Mouse (Mus musculus) layer of hippocampus, adult 11-12 months (tissue): ENCODE results near the gene Nobox.

ENCODE experiments used
- DNase-seq: peaks from one replicate; pipeline ENCODE4 v3.0.0; 2022; ENCODE audit warnings: low spot score

Nobox gene

GRCm38 (mm10) chr6:43309454-43309853 lies at the start of gene Nobox:
TSS of gene Nobox (minus strand) at chr6:43309554.
- DNase-seq: no peak

DNA sequence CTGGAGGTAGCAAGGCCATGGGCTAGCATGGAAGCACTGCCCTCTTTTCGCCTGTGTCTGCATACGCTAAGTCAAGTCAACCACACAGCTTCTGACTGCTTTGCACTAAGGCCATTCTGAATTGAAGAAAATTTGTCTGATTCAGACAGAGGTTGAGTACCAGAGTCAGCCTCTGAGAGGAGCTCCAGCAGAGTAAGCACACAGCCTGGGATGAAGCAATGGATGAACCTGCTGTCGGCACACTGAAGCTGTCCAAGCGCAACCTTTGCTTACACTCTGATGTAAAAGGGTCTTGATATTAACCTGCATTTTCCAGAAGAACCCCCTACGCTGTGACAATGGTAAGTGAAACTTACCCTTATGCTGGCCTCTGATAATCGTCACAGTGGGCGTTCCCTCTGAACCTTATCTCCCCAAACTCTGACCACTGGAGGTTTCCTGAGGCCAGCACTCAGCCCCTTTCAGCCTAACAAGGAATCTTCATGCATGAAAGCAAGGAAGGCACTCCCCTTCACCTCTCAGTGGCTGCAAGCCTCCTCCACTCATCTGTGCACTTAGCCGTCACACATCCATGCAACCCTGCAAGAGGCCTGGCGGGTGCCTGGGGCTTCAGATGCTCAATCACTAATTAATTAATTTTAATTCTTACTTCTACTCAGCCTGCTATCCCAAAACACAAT lies 45.3 kb upstream of the Nobox start:
- DNase-seq: no peak

GRCm38 (mm10) chr6:43353446-43353845 lies 44.1 kb upstream of the Nobox start:
- no peak for DNase-seq

DNA sequence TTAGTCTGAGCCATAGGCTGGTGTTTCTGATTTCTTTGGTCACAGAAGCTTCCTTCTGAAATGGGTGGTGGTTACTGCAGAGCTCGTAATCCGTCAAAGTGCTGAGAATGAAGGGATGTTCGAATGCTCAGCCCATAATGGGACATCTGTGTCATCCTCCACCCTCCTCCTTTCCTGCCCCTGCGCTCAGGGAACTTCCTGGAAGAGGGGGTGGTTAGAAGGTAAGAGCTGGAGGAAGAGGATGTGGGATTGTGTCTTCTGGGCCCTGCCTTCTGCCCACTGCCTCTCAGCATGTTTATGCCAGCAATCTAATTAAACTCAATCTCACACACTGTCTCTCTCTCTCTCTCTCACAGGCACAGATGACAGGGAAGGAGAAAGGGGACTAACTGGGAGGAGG lies 39.7 kb upstream of the Nobox start:
- DNase-seq: no peak

DNA sequence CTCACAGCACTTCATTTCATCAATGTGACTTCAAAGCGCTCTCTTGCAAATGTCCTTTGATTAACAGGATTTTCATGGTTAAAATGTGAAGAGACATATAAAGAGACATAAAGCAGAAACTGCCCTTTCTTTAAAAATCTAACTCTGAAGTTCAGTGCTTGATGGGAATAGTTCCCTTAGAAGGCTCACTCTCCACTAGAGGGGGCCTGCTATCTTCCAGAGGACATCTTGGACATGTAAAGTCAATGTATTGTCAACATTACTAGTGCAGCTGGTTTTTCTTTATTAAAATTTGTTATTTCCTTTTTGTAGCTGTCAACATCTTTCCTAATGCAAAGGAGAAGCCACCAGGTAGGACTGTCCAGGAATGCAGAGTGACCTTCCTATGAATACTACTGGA lies 38.3 kb upstream of the Nobox start:
- no peak for DNase-seq

DNA sequence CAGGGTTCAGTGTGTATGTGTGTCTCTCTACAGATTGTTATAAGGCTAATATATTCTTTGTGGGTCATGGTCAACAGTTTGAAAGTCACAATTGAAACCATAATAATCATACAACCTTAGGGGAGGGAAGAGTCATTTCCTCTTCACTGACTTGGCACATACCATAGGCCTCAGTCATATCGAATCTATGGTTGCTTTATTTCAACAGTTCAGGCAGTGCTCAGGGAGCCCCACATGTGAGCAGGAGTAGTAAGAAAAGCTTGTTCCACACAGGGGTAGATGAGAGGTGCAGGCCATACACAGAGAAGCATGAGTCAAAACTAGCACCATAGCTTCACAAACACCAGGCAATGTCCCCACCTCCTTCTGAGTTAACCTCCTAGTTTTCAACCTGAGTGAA lies 33.7 kb upstream of the Nobox start:
- no peak for DNase-seq

- DNase-seq: no peak
These were observed 33.0 kb upstream of the Nobox start for GRCm38 (mm10) chr6:43342386-43342785.

- DNase-seq: no peak
These were observed 29.4 kb upstream of the Nobox start for GRCm38 (mm10) chr6:43338804-43339203.

DNA sequence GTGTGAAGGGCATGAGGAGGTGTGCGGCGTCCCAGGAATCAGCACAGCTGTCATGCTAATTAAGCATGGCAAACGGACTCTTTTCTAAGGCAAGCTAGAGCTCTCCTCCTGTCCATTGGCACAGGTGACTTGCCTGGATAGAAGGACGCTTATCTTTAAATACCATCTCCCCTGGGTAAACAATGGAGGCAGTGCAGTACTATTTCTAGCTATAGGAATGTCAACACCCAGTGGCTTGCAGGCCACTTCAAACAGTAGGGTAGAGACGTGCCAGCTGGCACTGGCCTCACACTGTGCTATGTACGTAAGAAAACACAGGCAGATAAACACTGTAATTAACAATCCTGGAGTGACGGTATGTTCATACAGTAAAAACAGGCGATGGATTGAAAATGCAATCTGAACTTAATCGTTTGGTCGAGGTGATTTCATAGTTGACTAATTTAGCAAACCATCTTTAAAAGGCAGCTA lies 28.2 kb upstream of the Nobox start:
- no peak for DNase-seq

GRCm38 (mm10) chr6:43335619-43336234 lies 26.4 kb upstream of the Nobox start:
- DNase-seq: no peak

GRCm38 (mm10) chr6:43333479-43333878 lies 24.1 kb upstream of the Nobox start:
- no peak for DNase-seq

GRCm38 (mm10) chr6:43312961-43313656 lies 3.8 kb upstream of the Nobox start:
- DNase-seq: no peak

GRCm38 (mm10) chr6:43312546-43312945 lies 3.2 kb upstream of the Nobox start:
- no peak for DNase-seq

DNA sequence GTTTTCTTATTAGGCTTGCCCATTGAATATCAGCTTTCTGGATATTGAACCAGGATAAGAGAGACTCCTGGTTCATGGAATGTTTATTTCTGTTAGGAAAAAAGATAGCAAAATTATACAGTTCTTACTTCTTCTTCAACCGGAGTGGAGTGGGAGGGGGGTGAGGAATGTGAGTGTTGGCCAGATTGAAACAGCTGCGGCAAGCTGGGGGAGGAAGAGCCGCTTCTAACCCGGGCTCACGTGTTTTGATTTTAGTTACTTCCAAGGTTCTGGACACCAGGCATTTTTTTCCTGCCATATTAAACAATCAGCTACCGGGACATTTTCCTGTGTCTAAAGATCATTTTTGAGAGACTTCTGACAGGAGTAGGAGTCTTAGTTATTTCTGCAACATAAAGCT lies 717 bp upstream of the Nobox start:
- no peak for DNase-seq

DNA sequence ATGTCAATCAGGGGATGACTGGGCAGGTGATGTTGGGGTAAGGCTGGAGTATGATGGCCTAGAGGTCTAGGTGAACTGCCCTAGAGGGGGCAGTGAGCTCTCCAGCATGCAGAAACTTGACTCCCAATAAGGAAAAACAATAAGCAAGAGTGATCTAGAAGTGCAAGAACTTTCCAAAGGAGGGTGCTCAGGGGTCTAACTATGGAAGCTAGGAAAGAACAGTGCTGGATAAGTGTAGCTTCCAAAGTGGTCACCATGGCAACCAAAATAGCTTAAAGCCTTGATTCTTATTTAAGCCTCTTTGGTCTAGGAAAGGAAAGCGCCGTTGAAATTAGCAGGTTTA lies 11.9 kb downstream of the Nobox start:
- DNase-seq: no peak

- DNase-seq: peak; percentile 26
These were observed 12.4 kb downstream of the Nobox start for GRCm38 (mm10) chr6:43296798-43297507.

DNA sequence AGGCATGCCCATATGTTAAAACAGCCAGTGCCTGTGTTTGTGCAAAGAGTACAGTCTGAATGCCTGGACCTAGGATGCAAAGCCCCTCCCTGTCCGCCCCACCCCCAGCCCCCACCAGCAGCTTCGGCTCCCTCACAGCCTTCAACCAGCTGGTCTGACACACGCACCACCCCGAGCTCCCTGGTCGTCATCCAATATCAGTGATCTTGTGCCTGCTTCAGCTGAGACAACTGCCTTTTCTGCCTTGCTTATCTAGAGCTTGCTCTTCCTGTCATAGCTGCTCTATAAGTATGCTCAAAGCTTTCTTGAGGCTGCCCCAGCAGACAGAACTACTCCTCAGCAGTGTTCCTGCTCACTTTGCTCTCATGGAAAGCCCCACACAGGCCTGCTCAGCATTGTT lies 13.4 kb downstream of the Nobox start:
- DNase-seq: no peak

GRCm38 (mm10) chr6:43293175-43293574 lies 16.2 kb downstream of the Nobox start:
- DNase-seq: no peak

- DNase-seq: no peak
These were observed 16.8 kb downstream of the Nobox start for GRCm38 (mm10) chr6:43292471-43293076.

DNA sequence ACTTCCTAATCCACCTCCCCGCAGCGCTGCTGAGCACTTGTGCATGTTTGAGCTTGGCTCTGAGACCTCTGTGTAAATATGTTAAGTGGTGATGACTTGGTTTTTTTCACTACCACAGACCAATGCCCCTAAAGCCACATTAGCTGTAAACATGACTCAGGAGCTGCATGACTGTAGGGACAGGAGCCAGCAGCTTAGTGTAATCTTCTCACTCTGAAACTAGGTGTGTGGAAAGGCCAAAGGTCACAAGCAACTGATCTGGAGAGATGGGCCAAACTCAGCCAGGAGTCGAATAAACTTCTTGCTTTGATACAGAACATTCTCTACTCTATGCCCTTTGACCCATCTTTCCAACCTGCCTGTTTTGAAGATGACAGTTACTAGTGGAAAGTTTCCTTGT lies 17.3 kb downstream of the Nobox start:
- DNase-seq: no peak

DNA sequence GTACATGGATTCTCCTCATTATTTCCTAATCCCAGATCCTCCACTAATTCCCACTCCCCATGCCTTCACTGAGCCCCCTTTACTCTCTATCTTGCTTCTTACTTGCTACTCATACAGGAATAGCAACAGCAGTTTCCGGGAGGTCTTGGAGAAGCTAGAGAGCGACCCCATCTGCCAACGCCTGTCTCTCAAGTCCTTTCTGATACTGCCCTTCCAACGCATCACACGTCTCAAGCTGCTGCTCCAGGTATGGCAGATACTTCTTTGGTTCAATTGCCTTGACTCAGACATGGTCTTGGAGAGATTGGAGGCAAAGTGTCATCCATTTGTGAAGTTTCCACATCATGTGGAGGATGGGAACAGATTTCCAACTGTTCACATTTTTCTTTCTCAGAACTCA lies 28.9 kb downstream of the Nobox start:
- no peak for DNase-seq

DNA sequence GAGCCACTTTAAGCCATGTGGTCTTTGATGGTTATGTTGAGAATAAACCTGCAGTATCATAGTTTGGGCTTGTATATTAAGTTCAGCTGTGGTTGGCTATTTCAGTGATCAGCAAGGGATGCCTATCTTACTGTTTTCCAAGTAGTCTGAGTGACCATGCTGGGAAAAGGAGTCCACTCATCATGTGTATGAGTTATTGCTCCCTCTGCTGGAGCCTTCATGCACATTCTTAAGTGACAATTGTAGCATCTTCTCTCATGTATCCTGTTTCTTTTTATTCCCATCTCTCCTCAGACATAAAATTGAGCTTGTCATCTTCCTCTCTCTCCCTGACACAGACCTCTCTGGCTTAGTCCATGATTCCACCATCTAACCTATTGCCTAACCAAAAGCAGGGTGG lies 31.1 kb downstream of the Nobox start:
- DNase-seq: no peak
